Mouse (Mus musculus) kidney, adult 2 months (tissue): ENCODE measurements around the gene Ints11. TPM values are rescaled to one million over a fixed set of nuclear protein-coding genes. Genes with fewer than 3 reads are reported as not detected.

Experiments
- DNase-seq: peaks from one replicate; pipeline ENCODE4 v3.0.0; 2021
- H3K27ac ChIP-seq: fragments of 200-500 bp; 2 replicates; pipeline ENCODE4 v1.5.1; 2012; ENCODE audit warnings: low read depth, low read length, control low read depth, inconsistent platforms; ENCODE audit not compliant: insufficient read depth
- H3K27me3 ChIP-seq: fragments of 200-500 bp; replicated peaks from 2 replicates; pipeline ENCODE4 v1.6.1; 2012; ENCODE audit warnings: mild to moderate bottlenecking, moderate library complexity, low read length, inconsistent platforms; ENCODE audit not compliant: control insufficient read depth, insufficient read depth
- H3K36me3 ChIP-seq: fragments of 200-500 bp; 2 replicates; pipeline ENCODE4 v1.6.1; 2012; ENCODE audit warnings: mild to moderate bottlenecking, moderate library complexity, low read length, inconsistent platforms; ENCODE audit not compliant: control insufficient read depth, insufficient read depth
- H3K4me1 ChIP-seq: fragments of 200-500 bp; 2 replicates; pipeline ENCODE4 v1.6.1; 2011; ENCODE audit warnings: low read length; ENCODE audit not compliant: control insufficient read depth, insufficient read depth
- H3K4me3 ChIP-seq: fragments of 200-500 bp; 2 replicates; pipeline ENCODE4 v1.5.1; 2011; ENCODE audit warnings: mild to moderate bottlenecking, low read depth, low read length, control low read depth; ENCODE audit not compliant: insufficient read depth
- CTCF ChIP-seq: fragments of 200-500 bp; conservative IDR thresholded peaks from 2 replicates; pipeline ENCODE4 v1.5.1; 2011; ENCODE audit warnings: low read depth, mild to moderate bottlenecking, control low read depth, low read length, moderate library complexity, mixed read lengths; ENCODE audit not compliant: insufficient read depth, insufficient read length
- POLR2A ChIP-seq: fragments of 200-500 bp; IDR thresholded peaks from one replicate; pipeline ENCODE4 v1.6.1; 2011; ENCODE audit warnings: low read depth, low read length, control low read depth
- WGBS: fragments of 180-500 bp; shearing (Covaris S2); methylation state at CpG from one replicate; pipeline ENCODE4 v1.1.7; 2018; 5-methylcytosine and 5-hydroxymethylcytosine counted together
- polyA plus RNA-seq: library from polyadenylated mRNA; depleted of rRNA; stranded (reverse); fragments of >200 nt; gene quantifications from 2 replicates; pipeline ENCODE4 v1.2.3, GENCODE M21; 2012; rRNA removed

Ints11 gene
- polyA plus RNA-seq, 1 experiment, result 26.0 TPM

DNA sequence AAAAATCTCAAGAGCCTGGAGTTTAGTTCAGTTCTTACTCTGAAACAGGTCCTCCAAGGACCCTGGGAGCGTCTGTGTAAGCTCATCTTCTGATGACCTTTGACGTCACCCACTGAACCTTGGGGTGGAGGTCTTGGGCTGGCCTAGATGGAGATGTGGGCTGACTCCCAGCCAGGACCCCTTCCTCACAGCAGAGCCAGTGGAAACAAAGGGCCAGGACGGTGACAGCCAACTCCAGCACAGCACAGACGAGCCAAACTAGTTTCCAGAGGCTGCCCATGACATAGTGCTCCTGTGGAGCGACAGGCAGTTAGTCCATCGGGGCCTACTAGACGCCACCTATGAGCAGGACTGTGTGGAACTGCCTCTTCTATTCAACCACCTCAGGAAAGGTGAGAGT lies 38.9 kb downstream of the Ints11 start:
- H3K4me1 ChIP-seq, result no peaks in the 10 kb centered on the region
- TF ChIP-seq CTCF (no peak), POLR2A (no peak)
- no peaks in the 10 kb centered on the region for H3K36me3 ChIP-seq
- H3K27ac ChIP-seq, result no peak overlapping the region
- no peak for DNase-seq
- H3K27me3 ChIP-seq, result no peaks in the 10 kb centered on the region
- H3K4me3 ChIP-seq, result no peak overlapping the region
- 76% methylated on average over 7 of the region's 7 CpGs for WGBS

DNA sequence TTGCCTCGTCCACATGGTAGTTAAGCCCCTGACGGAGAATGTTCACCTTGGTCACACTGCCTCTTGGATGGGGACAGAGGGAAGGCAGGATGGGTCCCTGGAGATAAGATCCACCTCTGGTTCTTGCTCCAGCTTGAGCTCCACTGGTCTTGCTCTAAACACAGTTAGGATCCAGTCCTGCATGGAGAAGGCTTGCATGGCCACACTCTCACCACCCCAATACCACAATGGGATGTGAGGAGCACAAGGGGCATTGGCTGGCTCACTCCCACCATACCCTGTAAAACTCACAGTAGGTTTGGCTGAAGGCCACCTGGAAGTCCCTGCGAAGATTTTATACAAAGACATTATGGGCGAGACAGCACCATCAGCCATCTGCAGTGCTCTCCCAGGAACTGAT lies 39.4 kb downstream of the Ints11 start:
- no peaks in the 10 kb centered on the region for H3K27me3 ChIP-seq
- no peak overlapping the region for H3K27ac ChIP-seq
- no peak overlapping the region for H3K4me3 ChIP-seq
- TF ChIP-seq CTCF (no peak), POLR2A (no peak)
- 91% methylated on average over 4 of the region's 4 CpGs for WGBS
- H3K36me3 ChIP-seq, result no peaks in the 10 kb centered on the region
- H3K4me1 ChIP-seq, result no peaks in the 10 kb centered on the region
- DNase-seq, result no peak

GRCm38 (mm10) chr4:155932031-155932430 lies 62.7 kb downstream of the Ints11 start:
- TF ChIP-seq POLR2A (no peak), CTCF (no peak)
- no peak overlapping the region for H3K27ac ChIP-seq
- WGBS, result 51% methylated on average over 1 of the region's 1 CpGs
- no peaks in the 10 kb centered on the region for H3K36me3 ChIP-seq
- no peaks in the 10 kb centered on the region for H3K27me3 ChIP-seq
- no peak overlapping the region for H3K4me3 ChIP-seq
- no peak for DNase-seq
- H3K4me1 ChIP-seq, result no peaks in the 10 kb centered on the region

Other genes with a start within 250 kb of the Ints11 start
- 19.2 and 24.8 TPM in 2 replicates for gene Cdk11b, start 244.7 kb upstream of the Ints11 start, polyA plus RNA-seq
- not detected in 2 replicates for gene Gm10563, start 224.1 kb upstream of the Ints11 start, polyA plus RNA-seq
- 22.4 and 28.0 TPM in 2 replicates for gene Mmp23, start 216.2 kb upstream of the Ints11 start, polyA plus RNA-seq
- 57.7 and 72.6 TPM in 2 replicates for gene Mib2, start 200.3 kb upstream of the Ints11 start, polyA plus RNA-seq
- gene Fndc10, start 175.2 kb upstream of the Ints11 start, polyA plus RNA-seq, result 9.8 and 10.6 TPM in 2 replicates
- 81.9 and 101 TPM in 2 replicates for gene Ssu72, start 164.7 kb upstream of the Ints11 start, polyA plus RNA-seq
- 0.67 TPM in 2 replicates for gene Tmem240, start 134.7 kb upstream of the Ints11 start, polyA plus RNA-seq
- 130 and 145 TPM in 2 replicates for gene Atad3a, start 108.5 kb upstream of the Ints11 start, polyA plus RNA-seq
- 21.8 and 27.2 TPM in 2 replicates for gene Vwa1, start 94.8 kb upstream of the Ints11 start, polyA plus RNA-seq
- 1.8 and 2.4 TPM in 2 replicates for gene Tmem88b, start 83.7 kb upstream of the Ints11 start, polyA plus RNA-seq
- gene Ankrd65, start 79.1 kb upstream of the Ints11 start, polyA plus RNA-seq, result 2.8 and 3.2 TPM in 2 replicates
- gene Mrpl20, start 66.7 kb upstream of the Ints11 start, polyA plus RNA-seq, result 83.1 and 91.1 TPM in 2 replicates
- 54.1 and 56.8 TPM in 2 replicates for gene Ccnl2, start 57.1 kb upstream of the Ints11 start, polyA plus RNA-seq
- 164 and 195 TPM in 2 replicates for gene Aurkaip1, start 38.3 kb upstream of the Ints11 start, polyA plus RNA-seq
- 98.0 and 115 TPM in 2 replicates for gene Mxra8, start 29.9 kb upstream of the Ints11 start, polyA plus RNA-seq
- gene Dvl1, start 22.1 kb upstream of the Ints11 start, polyA plus RNA-seq, result 123 and 174 TPM in 2 replicates
- gene Tas1r3, start 6.2 kb upstream of the Ints11 start, polyA plus RNA-seq, result 0.64 and 0.72 TPM in 2 replicates
- gene Cptp, start 106 bp upstream of the Ints11 start, polyA plus RNA-seq, result 46.2 and 53.1 TPM in 2 replicates
- 27.3 and 34.1 TPM in 2 replicates for gene Pusl1, start 22.2 kb downstream of the Ints11 start, polyA plus RNA-seq
- 14.6 and 18.3 TPM in 2 replicates for gene Acap3, start 22.3 kb downstream of the Ints11 start, polyA plus RNA-seq
- 47.3 and 48.0 TPM in 2 replicates for gene Ube2j2, start 74.3 kb downstream of the Ints11 start, polyA plus RNA-seq
- gene C1qtnf12, start 92.8 kb downstream of the Ints11 start, polyA plus RNA-seq, result 104 and 107 TPM in 2 replicates
- gene B3galt6, start 123.1 kb downstream of the Ints11 start, polyA plus RNA-seq, result 4.5 and 5.0 TPM in 2 replicates
- gene Sdf4, start 123.3 kb downstream of the Ints11 start, polyA plus RNA-seq, result 55.1 and 60.4 TPM in 2 replicates
- gene Tnfrsf4, start 144.3 kb downstream of the Ints11 start, polyA plus RNA-seq, result 1.6 and 3.8 TPM in 2 replicates
- gene Tnfrsf18, start 156.6 kb downstream of the Ints11 start, polyA plus RNA-seq, result 0.95 and 4.0 TPM in 2 replicates
- gene Ttll10, start 189.9 kb downstream of the Ints11 start, polyA plus RNA-seq, result 20.7 and 27.5 TPM in 2 replicates
- 8.7 and 11.7 TPM in 2 replicates for gene 9430015G10Rik, start 240.4 kb downstream of the Ints11 start, polyA plus RNA-seq